Mouse (Mus musculus): Measurements from ENCODE around the gene Oas1a.

DNA sequence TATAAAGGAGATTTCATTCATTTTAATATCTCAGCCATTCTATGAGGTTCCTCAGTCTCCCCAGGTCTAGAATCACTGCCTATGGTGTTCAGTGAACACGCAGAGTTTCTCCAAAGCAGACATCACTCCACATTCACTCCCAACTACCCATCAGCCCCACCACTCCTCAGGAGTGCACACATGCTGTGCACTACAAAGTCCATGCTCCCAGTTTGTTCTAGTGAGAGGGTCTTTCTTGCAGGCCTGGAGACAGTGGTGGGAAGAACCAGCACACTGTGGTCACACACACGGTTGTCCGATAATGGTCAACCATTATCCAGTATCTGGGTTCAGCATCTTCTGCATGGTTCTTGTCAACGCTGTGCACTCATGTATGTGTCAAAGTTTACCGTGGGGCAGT, 5.3 kb downstream of the Oas1a start:
- TF ChIP-seq CTCF (IDR thresholded peaks at IDR 0.05; ENCODE audit: low read depth, low read length) (no peak), TAL1 (conservative IDR thresholded peaks at IDR 0.05; ENCODE audit: low read depth, low read length) (no peak)

Data from G1E (cell line).